Mouse (Mus musculus) cerebellum, adult 9-10 months (tissue): ENCODE data around the gene Cbx8.

Experiments used
- DNase-seq: peaks from one replicate; pipeline ENCODE4 v3.0.0; 2022

Cbx8 gene

DNA sequence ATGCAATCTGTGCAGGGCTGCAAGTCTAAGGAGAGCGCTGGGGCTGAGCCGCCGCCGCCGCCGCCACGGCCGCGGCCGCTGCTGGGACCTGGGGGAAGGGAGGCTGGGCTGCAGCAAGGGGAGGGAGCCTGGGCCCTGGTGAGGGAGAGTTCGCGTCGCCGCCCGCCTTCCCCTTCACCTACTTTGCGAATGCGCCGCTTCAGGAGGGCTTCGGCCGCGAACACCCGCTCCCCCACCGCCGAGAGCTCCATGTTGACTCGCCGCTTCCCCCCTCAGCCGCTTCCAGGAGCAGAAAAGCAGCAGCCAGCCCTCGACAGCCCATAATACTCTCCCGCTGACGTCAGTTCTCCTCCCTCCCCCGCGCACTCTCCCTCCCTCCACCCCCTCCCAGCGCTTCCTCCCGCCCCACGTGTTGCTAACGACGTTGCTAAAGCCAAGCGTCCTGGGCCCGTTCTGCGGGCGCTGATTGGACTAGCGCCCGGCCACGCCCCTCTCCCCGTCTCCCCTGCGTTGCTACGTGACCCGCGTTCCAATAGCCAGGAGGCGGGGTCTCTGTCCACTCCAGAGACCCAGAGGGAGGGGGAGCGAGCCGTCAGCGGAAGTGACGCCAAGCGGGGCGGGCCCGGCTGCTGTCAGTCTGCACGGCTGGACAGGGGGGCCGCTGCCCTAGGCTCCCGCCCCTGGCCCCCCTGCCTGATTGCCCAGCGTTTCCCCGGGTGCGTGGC is at the start of gene Cbx8:
Cbx8 (minus strand) TSS at position 370 of the 725 bp plus-strand sequence.
- peak; percentile 100 for DNase-seq

DNA sequence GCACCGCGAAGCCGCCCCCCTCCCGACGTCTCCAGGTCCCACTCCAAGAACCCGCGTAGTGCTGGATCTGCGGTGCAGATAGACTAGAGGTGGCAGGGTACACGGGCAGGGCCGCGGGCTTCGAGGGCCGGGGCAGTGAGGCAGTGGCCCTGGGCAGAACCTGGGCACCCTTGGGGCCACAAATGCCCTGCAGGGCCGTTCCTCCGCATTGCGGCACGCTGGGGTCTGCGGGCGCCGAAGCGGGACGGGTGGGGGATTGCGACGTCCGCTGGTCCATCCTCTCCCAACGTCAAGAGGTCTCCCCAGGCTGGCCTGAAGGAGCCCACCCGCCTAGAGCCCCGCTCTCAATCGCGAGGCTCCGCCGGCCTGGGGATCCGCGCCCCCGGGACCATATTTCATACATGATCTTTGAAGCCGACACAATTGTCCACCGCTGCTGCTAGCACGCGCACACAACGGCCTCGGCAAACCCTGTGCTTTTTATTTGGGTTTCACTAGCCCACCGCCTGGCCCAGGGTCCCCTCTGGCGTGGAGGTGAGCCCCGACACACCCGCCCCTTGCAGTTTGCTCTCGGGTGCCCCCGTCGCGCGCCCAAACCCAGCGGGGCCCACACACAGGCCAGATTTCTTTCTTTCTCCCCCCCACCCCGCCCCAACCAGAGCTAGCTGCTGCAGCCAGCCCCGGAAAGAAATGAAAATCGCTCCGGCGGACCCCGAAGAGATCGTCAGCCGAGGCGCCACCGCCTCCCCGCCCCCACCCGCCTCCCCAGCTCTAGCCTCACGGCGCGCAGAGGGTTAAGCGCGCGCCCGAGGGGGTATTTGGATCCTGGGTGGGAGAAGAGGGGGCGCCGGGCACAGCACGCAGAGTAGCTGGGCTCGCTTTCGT is 49.5 kb upstream of the Cbx8 start:
- DNase-seq: no peak

DNA sequence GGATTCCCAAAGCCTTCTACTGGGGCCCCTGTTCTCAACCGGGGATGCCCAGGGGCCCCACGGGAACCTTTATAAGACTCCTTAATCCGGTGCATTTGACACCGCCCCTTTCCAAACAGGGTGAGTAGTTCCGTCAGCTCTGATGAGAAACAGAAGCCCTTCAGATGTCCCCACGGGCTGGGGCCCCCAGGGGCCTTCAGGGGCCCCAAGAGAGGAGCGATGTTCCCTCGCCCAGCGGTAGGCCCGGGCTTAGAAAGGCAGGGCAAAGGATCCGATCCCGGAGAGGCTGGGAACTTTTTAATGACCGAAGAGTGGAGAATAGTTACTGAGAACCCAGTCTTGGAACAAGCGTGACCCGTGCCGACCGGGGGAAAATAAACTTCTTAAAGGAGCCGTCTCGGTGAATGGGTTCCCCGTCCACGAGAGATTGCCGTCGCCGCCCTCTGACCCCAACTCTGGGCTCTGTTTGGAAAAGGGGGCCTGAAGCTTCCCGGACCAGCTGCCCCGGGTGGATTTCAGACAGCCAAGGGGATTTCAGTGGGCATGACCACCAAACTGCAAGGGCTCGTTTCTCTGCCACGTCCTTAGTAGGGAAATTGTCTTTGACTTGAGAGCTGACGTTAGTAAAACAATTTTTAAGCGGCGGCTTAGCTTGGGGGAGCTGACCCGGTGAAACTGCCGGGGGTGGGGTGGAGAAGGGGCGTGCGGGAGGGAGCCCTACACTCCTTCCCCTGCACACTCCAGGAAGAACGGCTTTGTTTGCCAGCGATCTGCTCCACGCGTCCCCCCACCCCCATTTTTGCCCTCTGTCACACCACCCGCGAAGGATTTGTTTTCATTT is 48.7 kb upstream of the Cbx8 start:
- DNase-seq: peak; percentile 36

DNA sequence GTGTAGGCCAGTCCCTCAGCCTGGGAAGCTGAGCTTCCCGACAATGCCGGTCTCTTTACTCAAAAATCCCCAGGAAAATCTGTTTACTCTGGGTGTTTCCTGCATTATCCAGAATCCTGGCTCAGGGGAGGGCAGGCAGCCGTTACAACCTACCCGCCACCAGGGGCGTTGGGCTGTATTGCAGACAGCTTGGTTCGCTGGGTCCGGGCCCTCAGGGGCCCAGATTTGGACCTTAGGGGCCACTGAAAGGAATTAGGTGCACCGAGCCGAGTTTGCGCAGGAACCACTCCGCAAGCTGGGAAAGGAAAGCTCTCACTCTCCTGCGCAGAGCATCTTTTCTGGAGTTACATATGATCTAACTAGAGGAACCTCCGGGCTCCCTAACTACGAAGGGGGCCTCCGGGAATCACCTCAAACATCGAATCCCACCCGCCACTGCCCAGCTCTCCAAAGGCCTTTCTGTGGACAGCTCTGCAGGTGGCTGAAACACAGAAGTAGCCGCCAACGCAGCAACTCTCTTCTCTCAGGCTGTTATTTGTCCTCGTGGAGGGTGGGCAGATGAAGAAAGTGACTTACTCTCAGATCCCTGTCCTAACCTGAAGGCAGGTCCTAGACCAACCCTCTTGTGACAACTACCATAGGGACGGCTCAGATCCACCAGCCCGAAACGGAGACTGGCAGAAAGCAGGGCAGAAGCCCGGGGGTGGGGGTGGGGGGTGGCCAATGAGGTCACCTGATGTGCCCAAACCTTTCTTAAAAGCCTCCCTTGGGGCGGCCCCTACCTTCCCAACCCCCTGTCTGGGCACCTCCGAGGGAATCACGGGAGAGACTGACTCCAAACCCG is 47.8 kb upstream of the Cbx8 start:
- peak; percentile 37 for DNase-seq

DNA sequence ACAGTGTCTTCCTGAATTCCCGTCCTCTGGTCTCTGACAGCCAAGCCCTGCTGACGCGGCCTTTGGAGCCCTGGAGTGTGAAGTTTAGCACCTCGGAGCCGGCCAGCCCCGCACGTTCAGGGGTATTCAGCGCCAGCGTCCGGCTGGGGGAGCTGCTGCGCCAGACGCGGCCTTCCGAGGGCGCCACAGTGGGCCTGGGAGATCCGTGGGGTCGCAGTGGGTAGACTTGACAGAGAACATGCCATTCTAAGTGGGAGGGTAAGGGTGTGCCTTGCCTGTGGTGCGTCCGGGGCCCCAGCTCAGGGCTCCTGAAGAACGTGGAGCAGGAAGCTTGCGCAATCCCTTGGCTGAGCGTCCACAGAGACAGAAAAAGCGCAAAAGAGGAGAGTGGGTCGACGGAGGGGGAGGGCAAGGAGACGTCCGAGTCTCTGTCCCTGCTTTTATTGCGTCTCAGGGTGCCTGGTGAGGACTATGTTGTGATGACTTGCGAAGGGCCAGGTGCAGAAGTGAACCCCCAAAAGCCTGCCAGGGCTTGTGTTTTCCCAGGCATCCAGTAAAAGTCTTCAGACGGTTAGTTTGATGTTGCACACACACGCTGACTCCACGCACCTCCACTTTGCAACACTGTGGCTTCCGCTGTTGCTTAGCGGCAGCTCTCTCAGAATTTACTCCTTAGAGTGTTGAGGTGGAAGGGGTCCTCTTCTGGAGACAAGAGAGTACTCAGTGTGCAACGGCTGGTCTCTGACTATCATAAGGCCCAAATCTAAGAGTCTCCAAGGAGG is 46.7 kb upstream of the Cbx8 start:
- peak; percentile 43 for DNase-seq

DNA sequence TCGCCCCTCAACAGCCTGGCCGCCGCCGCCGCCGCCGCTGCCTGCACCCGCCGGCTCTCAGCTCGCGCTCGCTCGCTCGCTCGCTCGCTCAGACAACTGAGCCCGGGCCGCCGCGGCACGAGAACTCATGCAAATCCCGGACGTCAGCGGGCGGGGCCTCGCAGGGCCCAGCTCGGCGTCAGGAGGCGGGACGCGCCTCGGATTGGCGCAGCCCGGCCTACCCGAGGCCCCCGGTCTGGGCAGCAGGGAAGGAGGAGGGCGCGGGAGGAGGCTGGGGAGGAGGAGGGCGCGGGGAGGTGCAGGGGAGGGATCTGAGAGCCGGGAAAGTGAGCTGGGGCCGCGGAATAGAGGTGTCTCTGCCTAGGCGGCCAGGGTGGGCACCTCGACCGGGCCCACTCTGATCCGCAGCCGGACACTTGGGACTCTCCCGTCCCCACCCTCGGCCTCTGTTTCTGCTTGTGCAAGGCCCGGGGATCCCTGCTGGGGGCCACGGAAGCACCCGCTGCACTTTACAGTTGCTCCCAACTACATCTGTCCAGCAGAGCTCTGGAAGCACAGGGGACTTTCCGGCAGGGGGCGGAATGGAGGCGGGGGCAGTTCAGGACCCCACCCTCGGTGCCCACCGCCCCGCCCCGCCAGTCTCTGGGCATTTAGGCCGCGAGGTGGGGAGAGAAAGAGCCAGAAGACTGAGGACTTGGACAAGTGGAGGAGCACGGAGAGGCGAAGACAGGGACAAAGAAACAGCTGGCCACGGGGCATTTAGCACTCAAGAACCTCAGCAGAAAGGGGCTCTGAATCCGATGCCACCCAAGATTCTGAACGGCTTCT is 45.6 kb upstream of the Cbx8 start, which contains the start of gene Cbx4:
Cbx4 (minus strand) TSS at position 78 of the 828 bp plus-strand sequence.
- DNase-seq: peak; percentile 80

DNA sequence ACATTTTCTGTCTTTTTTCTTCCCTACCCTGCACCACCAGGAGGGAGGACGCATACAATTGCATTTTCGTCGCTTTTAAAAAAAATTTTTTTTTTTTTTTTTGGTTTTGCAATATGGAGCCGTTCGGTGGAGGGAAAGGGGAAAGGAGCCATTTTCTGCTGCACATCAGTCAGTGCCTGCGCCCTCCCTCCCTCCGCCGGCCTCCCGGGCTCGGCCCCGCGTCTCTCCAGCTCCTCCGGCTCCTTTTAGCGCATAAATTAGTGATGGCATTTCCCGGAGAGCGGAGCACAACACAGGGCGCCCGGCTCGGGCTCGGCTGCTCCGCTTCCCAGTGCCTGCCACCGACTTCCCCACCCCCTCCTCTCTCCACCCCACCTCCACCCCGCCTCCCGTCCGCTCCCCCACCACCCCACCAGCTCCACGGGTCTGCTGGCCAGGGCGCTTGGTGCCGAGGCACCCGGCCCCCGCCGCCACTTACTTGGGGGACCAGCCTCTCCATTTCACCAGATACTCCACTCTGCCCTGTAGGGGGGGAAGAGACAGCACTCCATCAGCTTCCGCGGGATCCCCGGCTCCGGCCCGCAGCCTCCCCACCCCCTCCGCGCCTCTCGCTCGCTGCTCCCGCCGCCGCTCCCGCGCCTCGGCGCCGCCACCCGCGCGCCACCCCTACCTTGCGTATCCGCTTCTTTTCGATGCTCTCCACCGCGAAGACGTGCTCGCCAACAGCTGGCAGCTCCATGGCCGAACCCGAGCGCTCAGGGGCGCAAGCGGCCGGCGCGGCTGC is 44.7 kb upstream of the Cbx8 start:
- peak; percentile 71 for DNase-seq

DNA sequence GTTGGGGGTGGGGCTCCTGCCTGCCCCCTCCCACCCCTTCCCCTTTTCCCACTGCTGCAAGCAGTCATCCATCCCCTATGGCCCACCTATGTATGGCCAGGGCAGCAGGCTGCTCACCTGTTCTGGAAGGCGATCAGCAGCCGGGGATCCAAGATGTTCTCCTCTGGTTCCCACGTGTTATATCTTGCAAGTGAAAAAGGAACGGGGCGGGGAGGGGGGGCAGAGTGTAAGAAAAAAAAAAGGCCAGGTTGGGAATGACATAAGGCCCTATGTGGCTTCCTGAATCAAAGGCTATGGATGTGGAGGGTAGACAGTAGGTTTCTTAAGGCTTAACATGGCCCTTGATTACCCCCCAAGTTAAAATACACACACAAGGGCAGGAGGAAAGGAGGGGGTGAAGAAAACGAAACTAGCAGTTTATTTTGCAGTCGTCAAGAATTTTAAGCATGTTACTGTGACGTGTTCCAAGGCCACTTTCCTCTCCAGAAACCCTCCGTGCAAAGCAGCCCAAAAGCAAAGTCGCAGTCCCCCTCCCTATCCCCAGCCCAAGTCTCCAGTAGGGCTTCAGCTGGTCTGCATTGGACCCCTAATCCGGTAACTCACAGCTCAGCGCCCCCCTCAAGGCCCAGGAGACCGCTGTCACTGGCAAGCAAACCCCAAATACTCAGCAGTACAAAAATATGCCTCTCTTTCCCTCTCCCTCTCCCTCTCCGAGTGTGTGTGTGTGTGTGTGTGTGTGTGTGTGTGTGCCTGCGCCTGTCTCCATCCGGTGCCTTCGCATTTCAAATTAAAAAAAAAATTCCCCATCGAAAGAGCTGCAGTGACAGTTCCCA is 43.9 kb upstream of the Cbx8 start:
- DNase-seq: peak; percentile 63

DNA sequence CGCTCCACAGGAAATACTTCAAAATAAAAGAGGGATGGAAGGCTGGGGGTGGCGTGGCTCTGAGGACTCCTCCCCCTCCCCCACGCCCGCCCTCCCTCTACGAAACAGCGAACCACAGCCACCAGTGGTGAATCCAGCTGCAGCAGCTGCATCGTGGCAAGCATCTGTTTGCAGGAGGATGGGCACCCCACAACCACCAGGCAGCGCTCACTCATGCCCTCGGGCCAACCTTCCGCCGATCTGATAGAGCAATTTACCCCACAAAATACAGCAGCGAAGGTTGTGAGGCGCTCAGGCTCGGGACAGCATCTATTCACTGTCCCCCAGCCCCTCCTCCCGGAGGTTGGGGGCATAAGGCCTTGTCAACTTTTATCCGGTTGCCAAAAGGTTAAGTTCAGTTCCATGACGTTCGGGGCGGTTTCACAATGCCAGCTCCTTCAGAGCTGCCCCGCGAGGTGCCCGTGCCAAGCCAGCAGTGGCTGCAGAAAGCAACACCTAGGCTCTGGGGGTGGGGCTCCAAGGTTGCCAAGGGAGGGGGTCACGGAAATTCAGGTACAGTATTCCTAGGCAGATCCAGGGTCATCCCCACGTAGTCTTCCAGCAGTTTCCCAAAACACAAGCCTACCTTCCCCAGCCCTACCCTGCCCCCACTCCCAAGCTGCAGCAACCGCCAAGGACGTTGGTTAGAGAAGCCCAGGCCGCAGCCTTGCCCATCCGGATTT is 43.1 kb upstream of the Cbx8 start:
- DNase-seq: peak; percentile 66

DNA sequence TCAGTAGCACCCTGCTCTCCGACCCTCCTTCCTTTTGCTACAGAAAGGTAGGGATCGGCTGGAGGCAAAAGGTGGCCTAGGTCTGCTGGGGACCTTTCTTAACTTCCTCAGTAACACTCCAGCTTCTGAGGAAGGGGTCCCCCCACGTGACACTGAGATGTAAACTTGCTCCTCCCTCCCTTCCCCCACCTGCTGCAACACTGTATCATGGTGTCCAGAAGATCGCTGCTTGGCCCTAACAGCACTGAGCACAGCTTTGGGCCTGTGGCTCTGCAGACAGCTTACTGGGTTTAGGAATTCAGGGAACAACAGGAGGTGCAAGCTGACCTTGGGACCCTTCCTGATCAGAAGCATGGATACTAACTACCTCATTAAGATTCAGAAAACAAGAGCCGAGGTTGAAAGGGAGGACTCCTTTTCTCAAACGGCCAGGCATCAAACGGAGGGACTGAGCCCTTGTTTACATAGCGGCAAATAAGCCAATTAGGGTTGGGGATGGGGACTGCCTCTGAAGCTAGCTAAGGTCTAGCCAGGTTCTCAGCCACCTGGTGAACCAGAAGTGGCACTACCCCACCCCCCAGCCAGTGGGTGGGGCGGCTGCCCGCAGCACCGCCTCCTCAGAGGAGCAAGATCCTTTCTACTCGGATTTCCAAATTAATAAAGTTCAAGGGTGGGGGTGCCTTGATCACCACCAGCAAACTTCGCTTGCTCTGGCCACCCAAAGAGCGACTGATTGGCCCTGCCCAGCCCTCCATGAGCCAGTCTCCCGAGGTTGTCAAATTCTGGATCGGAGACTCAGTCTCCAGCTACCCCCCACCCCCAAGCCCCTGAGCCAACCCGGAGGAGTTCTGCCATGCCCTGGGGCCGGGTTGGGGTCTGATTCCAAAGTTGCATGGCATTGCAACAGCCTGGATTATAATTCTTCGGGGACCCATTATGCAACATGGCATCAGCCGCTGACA is 42.1 kb upstream of the Cbx8 start:
- peak; percentile 45 for DNase-seq

DNA sequence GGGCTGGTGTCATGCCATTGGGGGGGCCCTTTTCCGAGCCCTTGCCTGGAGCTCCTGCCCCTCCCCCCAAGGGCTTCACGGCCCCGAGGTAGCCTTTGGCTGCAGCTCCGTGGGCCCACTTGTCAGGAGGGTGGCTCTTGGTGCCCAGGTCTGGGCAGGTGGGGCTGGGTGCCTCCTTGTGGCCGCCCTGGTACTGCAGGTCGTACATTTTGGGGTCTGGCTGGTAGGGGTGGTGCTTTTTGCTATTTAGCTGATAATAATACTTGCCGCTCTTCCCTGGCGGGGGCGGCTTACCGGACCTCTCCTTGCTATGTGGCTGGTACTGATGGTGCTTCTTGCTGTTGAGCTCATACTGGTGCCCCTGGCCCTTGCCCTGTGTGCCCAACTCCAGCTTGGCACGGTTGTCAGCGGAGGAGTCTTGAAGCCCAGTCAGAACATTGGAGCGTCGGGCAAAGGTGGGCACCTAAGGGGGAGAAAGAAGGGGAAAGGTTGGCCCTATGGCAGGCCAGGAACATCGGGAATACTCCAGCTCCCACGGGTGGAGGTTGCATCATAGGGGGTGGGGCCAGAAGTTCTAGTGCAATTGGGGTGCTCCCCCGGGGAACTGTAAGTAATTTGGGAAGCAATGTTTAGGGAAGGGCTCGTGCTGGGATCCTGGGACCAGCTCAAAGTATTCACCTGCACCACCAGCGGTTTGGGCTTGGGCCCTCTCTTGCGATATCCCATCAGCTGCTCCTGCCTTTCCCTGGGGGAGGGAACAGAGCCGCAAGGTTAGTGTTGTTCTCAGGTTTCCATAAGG is 41.3 kb upstream of the Cbx8 start:
- DNase-seq: peak; percentile 52

DNA sequence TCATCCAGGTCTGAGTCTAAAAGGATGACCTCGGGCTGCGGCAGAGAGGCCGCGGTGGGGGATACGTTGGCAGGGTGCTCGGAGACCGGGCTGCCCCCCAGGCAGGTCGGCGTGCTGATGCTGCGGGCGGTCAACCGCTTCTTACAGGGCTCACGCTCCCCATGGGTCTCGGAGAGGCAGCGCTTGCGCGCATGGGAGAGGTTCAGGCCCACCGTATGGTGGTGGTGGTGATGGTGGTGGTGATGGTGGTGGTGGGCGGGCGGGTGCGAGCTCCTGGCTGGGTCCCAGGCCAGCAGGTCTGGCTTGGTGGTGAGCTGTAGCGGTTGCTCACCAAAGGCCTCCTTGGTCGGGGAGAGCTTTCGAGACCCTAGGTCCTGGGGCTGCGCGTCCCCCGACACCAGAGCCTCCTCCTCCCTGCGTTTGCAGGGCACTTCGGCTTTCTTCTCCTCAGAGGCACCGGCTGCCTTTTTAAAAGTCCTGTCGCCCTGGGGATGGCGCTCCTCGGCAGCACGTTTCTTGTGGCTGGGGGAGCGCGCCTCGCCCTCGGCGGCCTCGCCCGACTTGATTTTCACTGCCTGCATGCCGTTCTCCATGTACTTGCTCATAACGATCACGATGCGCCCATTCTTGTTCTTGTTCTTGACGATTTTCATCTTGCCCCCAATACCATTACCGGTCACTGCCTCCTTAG is 40.5 kb upstream of the Cbx8 start:
- peak; percentile 37 for DNase-seq

DNA sequence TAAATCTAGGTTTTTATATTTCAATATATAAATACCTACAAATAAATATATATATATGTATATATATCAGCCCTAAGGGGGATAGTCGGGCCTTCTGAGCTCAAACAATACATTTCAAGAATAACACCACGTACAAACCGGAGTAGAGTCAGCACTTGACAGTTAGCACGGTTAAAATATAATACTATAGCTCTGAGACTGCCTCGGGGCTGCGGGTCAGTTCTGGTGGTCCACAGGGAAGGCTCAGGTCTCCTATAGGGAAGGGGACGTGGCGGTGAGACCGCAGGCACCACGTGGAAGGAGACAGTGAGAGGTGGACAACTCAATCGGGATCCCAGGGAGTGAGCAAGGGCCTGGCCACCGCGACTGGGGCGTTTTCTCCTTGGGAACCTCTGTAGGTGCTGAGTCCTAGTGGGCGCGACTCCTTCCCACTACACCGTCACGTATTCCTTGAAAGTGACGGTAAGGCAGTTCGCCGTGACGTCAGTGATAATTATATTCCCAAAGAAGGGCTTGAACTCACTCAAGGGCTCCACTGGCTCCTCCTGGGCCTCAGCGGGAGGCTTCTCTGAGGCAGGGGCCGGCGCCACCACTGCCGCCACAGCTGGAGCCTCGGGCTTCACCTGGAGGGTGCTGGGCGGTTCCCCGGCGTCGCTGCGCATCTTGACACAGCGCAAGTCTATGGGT is 39.8 kb upstream of the Cbx8 start:
- DNase-seq: no peak

DNA sequence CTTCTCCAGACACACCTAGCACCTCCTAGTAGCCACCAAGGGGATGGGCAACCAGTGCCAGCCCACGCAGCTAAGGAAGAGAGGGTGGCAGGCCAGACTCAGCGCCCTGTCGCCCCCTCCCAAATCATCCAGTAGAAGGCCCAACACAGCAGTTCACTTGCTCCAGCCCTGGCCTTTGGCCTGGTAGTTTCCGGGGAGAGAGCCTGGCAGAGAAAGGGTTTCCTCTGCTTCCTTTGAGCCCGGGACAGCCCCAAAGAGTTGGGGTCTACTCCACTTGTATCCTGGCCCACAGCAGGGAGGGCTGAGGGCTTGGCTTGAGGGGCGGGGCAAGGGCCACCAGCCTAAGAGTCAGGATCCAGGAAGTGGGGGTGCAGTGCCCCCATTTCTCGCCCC is 38.7 kb upstream of the Cbx8 start:
- no peak for DNase-seq
